Mouse (Mus musculus) intestine, postnatal 0 days (tissue): ENCODE measurements at regions not wholly inside any gene's neighbourhood (a gene's known extent, or its start where the extent isn't known, plus 50 kb on each side); places are given as distances from the start of the nearest gene placed in this dataset.

ENCODE experiments used
- ATAC-seq: fragments of 200-750 bp; cut with Nextera tagmentation; 2 replicates; pipeline ENCODE4 v1.8.0; 2017; ENCODE audit warnings: mild to moderate bottlenecking, moderate TSS enrichment, moderate library complexity
- H3K27ac ChIP-seq: fragments of 300-500 bp; sonication (generic); 2 replicates; pipeline ENCODE4 v1.5.1; 2014; ENCODE audit warnings: mild to moderate bottlenecking, low read depth, low read length, moderate library complexity
- H3K27me3 ChIP-seq: fragments of 300-500 bp; sonication (generic); replicated peaks from 2 replicates; pipeline ENCODE4 v1.6.1; 2014; ENCODE audit warnings: low read length, mixed read lengths; ENCODE audit not compliant: control insufficient read depth, insufficient read depth
- H3K36me3 ChIP-seq: fragments of 300-500 bp; sonication (generic); 2 replicates; pipeline ENCODE4 v1.6.1; 2014; ENCODE audit warnings: mild to moderate bottlenecking, moderate library complexity; ENCODE audit not compliant: control insufficient read depth, insufficient read depth
- H3K4me1 ChIP-seq: fragments of 300-500 bp; sonication (generic); replicated peaks from 2 replicates; pipeline ENCODE4 v1.6.1; 2014; ENCODE audit warnings: antibody characterized with exemption, low read length, mixed read lengths; ENCODE audit not compliant: control insufficient read depth, insufficient read depth
- H3K4me2 ChIP-seq: fragments of 300-500 bp; sonication (generic); replicated peaks from 2 replicates; pipeline ENCODE4 v1.6.1; 2014; ENCODE audit warnings: low read depth, mild to moderate bottlenecking, moderate library complexity
- H3K4me3 ChIP-seq: fragments of 300-500 bp; sonication (generic); 2 replicates; pipeline ENCODE4 v1.5.1; 2014; ENCODE audit warnings: low read depth, low read length
- H3K9ac ChIP-seq: fragments of 300-500 bp; sonication (generic); 2 replicates; pipeline ENCODE4 v1.6.1; 2014; ENCODE audit warnings: mild to moderate bottlenecking, low read depth, low read length
- H3K9me3 ChIP-seq: fragments of 300-500 bp; sonication (generic); 2 replicates; pipeline ENCODE4 v1.6.1; 2016; ENCODE audit warnings: mixed run types; ENCODE audit not compliant: control insufficient read depth
- CTCF ChIP-seq: sonication (generic); IDR thresholded peaks from 2 replicates; pipeline ENCODE4 v1.5.1; 2016; ENCODE audit warnings: low read depth, mild to moderate bottlenecking, control low read depth, antibody characterized with exemption, moderate library complexity
- WGBS: fragments of 180-500 bp; shearing (Covaris S2); extraction: QIAGEN DNeasy Blood & Tissue Kit; methylation state at CpG from one replicate; pipeline ENCODE4 v1.1.7; 2014; 5-methylcytosine and 5-hydroxymethylcytosine counted together

DNA sequence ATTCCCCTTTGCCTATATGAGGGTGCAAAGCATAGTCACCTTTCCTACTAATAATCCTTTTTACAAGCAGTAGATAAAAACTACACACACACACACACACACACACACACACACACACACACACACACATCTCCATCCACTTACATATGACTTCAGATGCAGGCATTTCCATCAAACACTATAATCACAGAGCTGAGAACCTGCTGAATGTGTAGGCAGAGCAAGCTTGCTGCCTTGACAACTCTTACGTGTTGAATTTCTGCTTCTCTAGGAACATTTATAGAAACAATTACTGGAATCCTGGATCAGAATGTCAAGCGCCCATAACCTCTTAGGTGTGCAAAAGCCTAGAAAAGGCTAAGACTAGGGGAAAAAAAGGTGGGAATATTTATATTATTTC lies 669.4 kb downstream of the Dnah5 start:
- no peak overlapping the region for H3K4me3 ChIP-seq
- TF ChIP-seq CTCF, result no peak
- no peaks in the 10 kb centered on the region for H3K4me1 ChIP-seq
- no peak for ATAC-seq
- no peaks in the 10 kb centered on the region for H3K27me3 ChIP-seq
- no peak overlapping the region for H3K4me2 ChIP-seq
- H3K36me3 ChIP-seq, result no peaks in the 10 kb centered on the region
- 82% methylated on average over 2 of the region's 2 CpGs for WGBS
- H3K9ac ChIP-seq, result no peak overlapping the region
- H3K9me3 ChIP-seq, result no peaks in the 10 kb centered on the region
- no peak overlapping the region for H3K27ac ChIP-seq

DNA sequence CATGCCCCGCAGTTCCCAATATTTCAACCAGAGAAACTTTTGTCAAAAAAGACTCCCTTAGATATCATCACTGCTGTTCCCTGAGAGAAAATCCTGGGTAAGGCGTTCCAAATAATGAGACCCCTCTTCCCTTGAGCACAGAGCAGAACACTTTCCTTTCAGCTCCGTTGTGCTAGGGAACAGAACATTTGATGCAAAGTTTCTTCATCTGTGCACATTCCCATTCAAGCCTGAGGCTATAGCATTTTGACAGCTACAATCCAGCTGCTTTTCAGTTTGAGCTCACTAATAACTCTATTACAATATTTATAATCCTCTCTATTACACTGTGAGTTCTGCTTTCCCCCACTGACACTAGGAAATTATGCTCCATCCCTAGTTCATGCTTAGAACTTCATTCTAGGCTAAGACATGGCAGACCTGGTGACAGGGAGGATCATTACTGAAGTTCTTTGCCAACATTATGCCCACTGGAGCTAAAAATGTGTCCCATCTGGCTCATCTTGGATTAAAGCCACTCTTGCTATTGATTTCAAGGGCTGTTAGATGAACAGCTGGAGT lies 692.8 kb downstream of the Dnah5 start:
- no peaks in the 10 kb centered on the region for H3K4me1 ChIP-seq
- no peak overlapping the region for H3K9ac ChIP-seq
- ATAC-seq, result no peak
- no peak overlapping the region for H3K4me2 ChIP-seq
- H3K27me3 ChIP-seq, result no peaks in the 10 kb centered on the region
- no peaks in the 10 kb centered on the region for H3K9me3 ChIP-seq
- TF ChIP-seq CTCF, result no peak
- H3K36me3 ChIP-seq, result no peaks in the 10 kb centered on the region
- H3K4me3 ChIP-seq, result no peak overlapping the region
- WGBS, result 82% methylated on average over 3 of the region's 3 CpGs
- H3K27ac ChIP-seq, result no peak overlapping the region

DNA sequence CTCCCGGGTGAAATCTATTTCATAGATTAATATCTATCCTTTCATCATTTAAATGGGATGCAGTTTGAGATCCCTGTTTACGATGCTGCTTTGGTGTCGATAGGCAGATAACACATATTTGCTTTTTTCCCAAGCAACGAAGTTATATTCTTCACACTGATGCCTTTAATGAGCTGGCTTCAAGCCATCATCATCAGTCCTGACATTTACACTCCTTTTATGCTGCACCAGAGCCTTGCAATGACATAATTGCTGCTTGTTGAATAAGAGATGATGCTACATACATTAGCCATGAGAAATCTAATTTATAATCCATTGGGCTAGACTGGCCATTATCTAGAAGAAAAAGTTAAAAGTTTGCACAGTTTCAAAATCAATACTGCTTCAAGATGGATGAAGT lies 718.9 kb downstream of the Dnah5 start:
- Histone ChIP-seq H3K9ac (no peak overlapping the region), H3K4me2 (no peak overlapping the region), H3K36me3 (no peaks in the 10 kb centered on the region), H3K4me3 (no peak overlapping the region), H3K4me1 (no peaks in the 10 kb centered on the region), H3K9me3 (no peaks in the 10 kb centered on the region), H3K27me3 (no peaks in the 10 kb centered on the region), H3K27ac (no peak overlapping the region)
- ATAC-seq, result no peak
- 59% methylated on average over 4 of the region's 4 CpGs for WGBS
- no peak for TF ChIP-seq CTCF

DNA sequence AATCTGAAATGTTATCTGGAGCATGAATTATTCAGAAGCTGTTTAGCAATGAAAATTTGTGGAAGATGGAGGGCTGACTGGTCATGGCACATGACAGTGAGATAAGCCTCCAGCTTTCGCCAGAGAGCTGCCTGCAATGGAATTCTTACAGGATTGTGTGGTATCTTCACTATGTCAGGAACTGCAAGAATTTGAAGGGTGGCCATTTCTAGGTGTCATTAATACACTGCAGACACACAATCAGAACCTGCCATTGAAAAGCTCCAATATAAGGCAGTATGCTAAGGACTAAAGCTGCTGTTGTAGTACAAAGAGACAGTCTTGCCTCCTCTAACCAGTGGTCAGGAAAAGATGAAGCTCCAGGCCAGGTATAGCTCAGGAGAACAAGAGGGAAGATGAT lies 744.7 kb downstream of the Dnah5 start:
- no peak overlapping the region for H3K4me2 ChIP-seq
- TF ChIP-seq CTCF, result no peak
- no peaks in the 10 kb centered on the region for H3K9me3 ChIP-seq
- no peak overlapping the region for H3K9ac ChIP-seq
- no peak for ATAC-seq
- WGBS, result 58% methylated on average over 1 of the region's 1 CpGs
- H3K4me1 ChIP-seq, result no peaks in the 10 kb centered on the region
- no peaks in the 10 kb centered on the region for H3K27me3 ChIP-seq
- H3K36me3 ChIP-seq, result no peaks in the 10 kb centered on the region
- no peak overlapping the region for H3K27ac ChIP-seq
- no peak overlapping the region for H3K4me3 ChIP-seq
